Mouse (Mus musculus) layer of hippocampus, adult 18-20 months (tissue): Measurements from ENCODE around the gene Tmem45b. TPM values are rescaled to one million over a fixed set of nuclear protein-coding genes. Genes with fewer than 3 reads are reported as not detected.

Experiments
- DNase-seq, 2 experiments: peaks; one replicate each; pipeline ENCODE4 v3.0.0; 2022; ENCODE audit warnings: low spot score in 2 of 2
- total RNA-seq, 2 experiments: library from RNA; stranded (reverse); gene quantifications; 2 replicates each; pipeline ENCODE4 v1.2.3; 2021

Tmem45b gene
- total RNA-seq, 2 experiments from 2014 or later = not detected

DNA sequence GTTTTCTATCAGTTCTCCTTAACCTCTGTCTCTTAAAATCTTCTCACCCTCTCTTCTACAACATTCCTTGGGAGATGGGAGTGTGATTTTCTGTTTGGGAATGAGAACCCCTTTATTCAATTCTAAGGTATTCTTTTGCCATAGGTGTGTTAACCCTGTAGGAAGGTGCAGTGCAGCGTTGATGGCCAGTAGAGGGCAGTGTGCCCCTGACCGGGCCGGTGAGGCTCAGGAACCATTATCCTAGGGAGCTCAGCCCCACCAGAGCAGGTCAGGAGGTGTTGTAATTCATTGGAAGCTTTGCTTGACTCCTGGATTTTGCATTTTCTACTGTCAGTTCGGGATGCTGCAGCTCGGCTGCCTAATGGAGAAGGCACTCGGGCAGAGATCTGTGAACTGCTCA lies 59.0 kb downstream of the Tmem45b start:
- no peak for DNase-seq

DNA sequence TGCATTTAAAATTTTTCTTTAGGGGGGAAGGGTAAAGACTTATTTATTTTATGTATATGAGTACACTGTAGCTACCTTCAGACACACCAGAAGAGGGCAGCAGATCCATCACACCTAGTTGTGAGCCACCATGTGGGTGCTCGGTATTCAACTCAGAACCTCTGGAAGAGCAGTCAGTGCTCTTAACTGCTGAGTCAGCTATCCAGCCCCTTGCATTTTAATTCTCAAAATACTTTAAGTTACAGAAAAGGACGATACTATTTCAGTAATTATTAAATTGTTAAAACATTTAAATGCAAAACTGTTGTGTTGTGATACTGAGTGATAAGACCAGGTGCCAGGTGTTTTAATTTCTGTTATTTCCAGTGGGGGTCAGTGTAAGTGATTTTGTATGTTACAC lies 60.0 kb downstream of the Tmem45b start:
- DNase-seq = no peak

DNA sequence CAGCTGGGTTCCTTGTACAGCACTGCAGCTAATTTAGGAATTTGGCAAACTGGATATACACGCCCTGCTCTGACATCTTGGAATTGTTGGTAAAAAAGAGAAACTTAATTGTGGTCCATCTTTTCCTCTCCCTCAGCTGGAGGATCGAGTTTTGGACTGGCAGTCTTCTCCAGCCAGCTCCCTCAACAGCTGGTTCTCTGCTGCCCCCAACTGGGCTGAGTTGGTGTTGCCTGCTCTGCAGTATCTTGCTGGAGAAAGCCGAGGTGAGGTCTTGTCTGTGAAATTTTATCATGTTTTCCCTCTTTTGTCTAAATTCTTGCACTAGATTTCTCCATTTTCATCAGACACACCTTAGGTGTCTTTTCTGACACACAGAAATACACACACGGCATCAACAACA lies 63.8 kb downstream of the Tmem45b start:
- DNase-seq = peak; percentile 26 to 71

DNA sequence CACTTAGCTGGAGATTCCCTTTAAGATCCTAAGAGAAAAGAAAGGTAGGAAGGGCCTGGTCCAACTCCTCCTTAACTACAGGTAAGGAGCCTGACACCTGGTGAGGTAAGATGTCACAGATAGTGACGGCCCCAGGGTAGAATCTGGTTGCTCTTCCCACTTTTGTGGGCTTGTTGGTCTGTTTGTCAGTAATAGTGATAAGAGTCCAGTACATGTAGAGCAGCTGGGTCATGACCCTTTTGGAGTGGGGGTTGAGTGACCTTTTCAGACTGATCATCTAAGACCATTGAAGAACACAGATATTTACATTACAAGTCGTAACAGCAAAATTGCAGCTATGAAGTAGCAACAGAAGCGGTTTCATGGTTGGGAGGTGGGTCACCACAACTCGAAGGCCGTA lies 77.1 kb downstream of the Tmem45b start:
- no peak for DNase-seq

DNA sequence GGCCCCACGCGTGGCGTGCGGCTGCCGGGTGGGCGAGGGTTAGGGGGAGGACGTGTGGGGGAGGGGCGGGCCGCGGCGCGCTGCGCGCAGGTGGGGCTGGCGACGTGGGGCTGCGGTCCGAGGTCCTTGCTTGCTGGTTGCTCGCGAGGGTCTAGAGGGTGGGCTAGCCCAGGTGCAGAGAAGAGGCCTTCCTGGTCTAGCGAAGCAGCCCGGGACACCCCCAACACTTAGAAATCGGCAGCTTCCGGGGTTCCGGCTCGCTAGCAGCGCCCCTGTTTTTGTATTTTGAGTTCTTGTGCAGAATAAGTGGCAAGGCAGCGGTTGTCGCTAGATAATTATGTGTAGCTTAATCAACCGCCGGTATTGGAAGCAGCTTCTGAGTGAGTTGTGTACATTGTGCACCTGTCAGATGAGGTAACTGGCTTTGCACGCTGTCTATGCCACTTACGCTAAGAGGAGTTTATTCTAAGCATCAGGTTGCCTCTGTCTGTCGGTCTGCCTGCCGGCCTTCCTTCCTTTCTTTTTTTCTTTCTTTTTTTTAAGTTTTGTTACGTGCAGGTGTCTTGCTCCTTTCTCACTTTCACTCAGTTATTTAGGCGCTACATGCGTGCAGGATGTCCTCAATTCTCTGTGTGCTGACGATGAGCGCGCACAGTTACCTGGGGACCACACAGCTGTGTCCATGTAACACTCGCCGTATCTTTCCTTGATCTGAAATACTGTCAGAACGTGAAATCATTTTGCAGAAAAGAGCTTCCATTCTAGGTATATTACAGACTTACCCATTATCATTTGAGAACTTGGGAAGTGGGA lies 77.7 kb downstream of the Tmem45b start:
- DNase-seq = no peak

DNA sequence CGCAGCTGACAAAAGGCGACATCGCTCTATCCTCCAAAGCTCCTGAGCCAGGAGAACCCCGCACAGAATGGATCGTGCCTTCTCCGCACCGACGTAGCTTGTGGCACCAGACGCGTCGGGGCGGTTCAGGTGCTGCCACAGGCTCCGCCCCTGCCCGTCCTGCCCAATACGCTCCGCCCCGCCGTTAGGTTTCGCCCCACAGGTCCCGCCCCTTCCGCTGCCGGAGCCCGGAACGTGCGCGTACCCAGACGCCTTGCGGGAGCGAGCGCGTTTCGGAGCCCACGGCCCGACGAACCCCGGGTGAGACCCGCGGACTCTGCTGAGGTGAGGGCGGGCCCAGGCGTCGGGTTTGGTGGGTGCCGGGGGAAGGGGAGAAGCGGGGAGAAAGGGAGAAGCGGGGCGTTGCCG lies 78.3 kb downstream of the Tmem45b start, which contains the start of gene Nfrkb:
Nfrkb (plus strand) TSS at position 246 of the 408 bp plus-strand sequence.
- peak; percentile 94 to 95 for DNase-seq

DNA sequence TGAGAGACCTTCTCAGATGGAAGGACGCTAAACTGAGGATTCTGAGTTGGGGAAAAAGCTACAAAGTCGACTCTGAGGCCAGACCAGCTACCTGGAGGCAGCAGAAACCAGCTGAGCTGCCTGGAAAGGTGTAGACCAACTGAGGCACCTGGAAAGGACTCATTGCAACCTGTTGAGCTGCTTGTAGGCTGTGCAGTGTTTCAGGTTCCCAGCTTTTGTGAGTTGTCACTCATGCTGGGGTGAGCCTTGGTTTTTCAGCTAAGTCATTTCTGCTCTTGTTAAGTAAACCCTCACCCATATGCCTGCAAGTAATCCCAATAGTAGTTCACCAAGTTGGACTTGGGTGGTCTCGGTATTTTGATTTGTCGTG lies 78.8 kb downstream of the Tmem45b start:
- DNase-seq = no peak

DNA sequence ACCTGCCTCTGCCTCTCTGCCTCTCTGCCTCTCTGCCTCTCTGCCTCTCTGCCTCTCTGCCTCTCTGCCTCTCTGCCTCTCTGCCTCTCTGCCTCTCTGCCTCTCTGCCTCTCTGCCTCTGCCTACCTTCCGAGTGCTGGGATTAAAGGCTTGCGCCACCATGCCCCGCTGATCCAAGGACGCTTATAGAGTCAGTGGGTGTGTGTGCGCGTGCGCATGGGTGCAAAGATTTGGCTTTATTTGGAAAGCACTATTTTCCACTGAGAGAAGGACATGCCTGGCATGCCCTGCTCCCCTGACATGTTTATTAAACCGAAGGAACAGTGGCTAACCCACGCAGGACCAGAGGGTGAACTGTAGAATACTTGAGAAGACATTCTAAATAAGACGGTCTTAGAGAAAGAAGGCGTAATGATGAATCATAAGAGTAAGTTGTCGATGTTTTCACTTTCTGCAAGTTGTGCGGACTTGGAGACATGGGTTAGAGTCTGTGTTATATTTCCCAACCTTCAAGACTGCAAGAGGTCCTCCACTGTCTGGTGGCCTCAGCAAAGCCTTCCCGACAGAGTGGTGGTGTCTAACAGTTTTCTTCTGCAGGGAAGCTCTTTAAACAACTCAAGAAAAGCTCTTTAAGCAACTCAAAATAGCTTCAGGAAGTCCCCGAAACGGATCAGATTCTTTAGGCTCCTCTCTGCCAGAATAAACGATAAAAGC lies 79.3 kb downstream of the Tmem45b start:
- no peak for DNase-seq

DNA sequence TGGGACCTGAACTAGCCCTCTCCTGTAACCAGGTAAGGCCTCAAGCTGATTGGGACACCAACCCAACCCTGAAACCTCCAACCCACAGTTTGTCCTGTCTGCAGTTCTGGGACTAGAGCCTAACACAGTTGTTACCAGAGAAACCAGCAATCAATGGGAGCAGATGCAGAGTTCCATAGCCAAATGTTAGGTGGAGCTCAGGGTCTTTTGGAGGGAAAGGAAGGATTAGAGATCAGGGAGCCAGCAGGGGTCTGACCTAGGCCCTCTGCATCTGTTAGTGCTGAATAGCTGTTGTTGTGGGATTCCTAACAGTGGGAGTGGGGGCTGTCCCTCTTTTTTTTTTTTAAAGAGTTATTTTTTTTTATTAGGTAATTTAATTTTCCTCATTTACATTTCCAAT lies 87.6 kb downstream of the Tmem45b start:
- no peak for DNase-seq

Other genes starting within 250 kb of the Tmem45b start
- gene Prdm10, start 183.9 kb downstream of the Tmem45b start, total RNA-seq = 10 to 100 TPM; 19.9 to 23.1 TPM
- 10 to 100 TPM; 27.9 to 28.6 TPM for gene Nfrkb, start 78.3 kb downstream of the Tmem45b start, total RNA-seq